Mouse (Mus musculus): ENCODE measurements at regions not wholly inside any gene's neighbourhood (a gene's known extent, or its start where the extent isn't known, plus 50 kb on each side); places are given as distances from the start of the nearest gene placed in this dataset.

GRCm38 (mm10) chr14:46461960-46462359 lies 71.5 kb upstream of the Bmp4 start:
- 77% methylated on average over 4 of the region's 4 CpGs for WGBS (ENCODE audit: insufficient replicate concordance)
- no peak overlapping the region for H3K9ac ChIP-seq
- no peak overlapping the region for H3K27ac ChIP-seq (replicated peaks)
- no peak overlapping the region for H3K4me2 ChIP-seq
- no peaks in the 10 kb centered on the region for H3K9me3 ChIP-seq (replicated peaks)
- H3K4me1 ChIP-seq (replicated peaks) = no peaks in the 10 kb centered on the region
- no peaks in the 10 kb centered on the region for H3K27me3 ChIP-seq
- no peak for ATAC-seq (ENCODE audit: insufficient read depth)
- H3K4me3 ChIP-seq (replicated peaks) = no peak overlapping the region
- H3K36me3 ChIP-seq (replicated peaks) = no peaks in the 10 kb centered on the region

- Histone ChIP-seq H3K9ac (no peak overlapping the region), H3K36me3 (replicated peaks) (no peaks in the 10 kb centered on the region), H3K4me1 (replicated peaks) (no peaks in the 10 kb centered on the region), H3K4me3 (replicated peaks) (no peak overlapping the region), H3K27ac (replicated peaks) (no peak overlapping the region), H3K4me2 (no peak overlapping the region), H3K27me3 (no peaks in the 10 kb centered on the region), H3K9me3 (replicated peaks) (no peaks in the 10 kb centered on the region)
- no peak for ATAC-seq (ENCODE audit: insufficient read depth)
- 63% methylated on average over 6 of the region's 6 CpGs for WGBS (ENCODE audit: insufficient replicate concordance)
Measured at GRCm38 (mm10) chr14:46454500-46454899, 64.0 kb upstream of the Bmp4 start.

GRCm38 (mm10) chr14:46441696-46442095 lies 51.2 kb upstream of the Bmp4 start:
- Histone ChIP-seq H3K9me3 (replicated peaks) (no peaks in the 10 kb centered on the region), H3K27me3 (no peaks in the 10 kb centered on the region), H3K4me1 (replicated peaks) (no peaks in the 10 kb centered on the region), H3K4me3 (replicated peaks) (no peak overlapping the region), H3K27ac (replicated peaks) (no peak overlapping the region), H3K36me3 (replicated peaks) (no peaks in the 10 kb centered on the region), H3K9ac (no peak overlapping the region), H3K4me2 (no peak overlapping the region)
- ATAC-seq (ENCODE audit: insufficient read depth) = no peak
- WGBS (ENCODE audit: insufficient replicate concordance) = 72% methylated on average over 6 of the region's 6 CpGs

Data from liver, embryonic 15.5 days (tissue).